Mouse (Mus musculus) CD4-positive, CD25-positive, alpha-beta regulatory T cell (primary cell): ENCODE measurements around the gene Itpripl2. TPM values are rescaled to one million over a fixed set of nuclear protein-coding genes. Genes with fewer than 3 reads are reported as not detected.

Source experiments
- polyA plus RNA-seq: library from polyadenylated mRNA; unstranded; fragments of 100-300 nt; shearing (Covaris generic); gene quantifications from one replicate; pipeline ENCODE4 v1.2.1, GENCODE M21; 2017

Itpripl2 gene
- 0.74 TPM for polyA plus RNA-seq

DNA sequence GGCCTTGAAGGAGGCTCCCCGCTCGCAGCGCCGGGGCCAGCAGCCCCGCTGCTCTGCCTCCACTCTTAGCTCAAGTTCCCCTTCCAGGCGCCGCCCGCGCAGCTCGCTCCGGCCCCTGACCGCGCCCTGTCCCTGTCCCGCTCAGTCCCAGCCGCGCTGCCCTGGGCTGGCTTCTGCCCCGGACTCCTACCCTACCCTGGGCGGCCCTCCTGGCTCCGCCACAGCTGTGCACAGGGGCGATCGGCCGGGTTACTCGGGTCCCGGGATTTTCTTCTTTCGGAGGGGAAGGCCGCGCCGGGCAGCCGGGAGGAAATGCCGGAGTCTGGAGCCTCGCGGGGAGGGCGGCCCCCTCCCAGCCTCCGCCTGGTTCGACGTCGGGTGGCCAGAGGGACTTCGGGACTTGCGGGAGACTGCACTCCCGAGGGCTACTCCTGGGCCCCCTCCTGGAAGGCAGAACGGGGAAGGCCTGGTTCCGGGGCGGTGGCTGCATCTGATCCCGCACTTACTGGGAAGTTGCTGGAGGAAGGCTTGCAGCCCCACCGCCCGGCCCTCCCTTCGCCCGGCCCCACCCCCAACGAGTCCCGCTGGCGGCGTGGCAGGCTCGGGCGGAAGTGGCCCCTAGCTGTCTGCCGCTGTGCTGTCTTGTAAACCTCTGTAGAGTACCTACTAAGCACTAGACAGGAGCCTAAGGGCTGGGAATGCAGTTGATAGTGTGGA, at the start of gene Itpripl2:
Gene Itpripl2, minus strand, starts transcription at position 545 of the 717 bp plus-strand sequence.

GRCm38 (mm10) chr7:118533178-118533578, 41.4 kb upstream of the Itpripl2 start, which contains the start of gene Coq7:
Gene Coq7, minus strand, starts transcription at chr7:118533356.

DNA sequence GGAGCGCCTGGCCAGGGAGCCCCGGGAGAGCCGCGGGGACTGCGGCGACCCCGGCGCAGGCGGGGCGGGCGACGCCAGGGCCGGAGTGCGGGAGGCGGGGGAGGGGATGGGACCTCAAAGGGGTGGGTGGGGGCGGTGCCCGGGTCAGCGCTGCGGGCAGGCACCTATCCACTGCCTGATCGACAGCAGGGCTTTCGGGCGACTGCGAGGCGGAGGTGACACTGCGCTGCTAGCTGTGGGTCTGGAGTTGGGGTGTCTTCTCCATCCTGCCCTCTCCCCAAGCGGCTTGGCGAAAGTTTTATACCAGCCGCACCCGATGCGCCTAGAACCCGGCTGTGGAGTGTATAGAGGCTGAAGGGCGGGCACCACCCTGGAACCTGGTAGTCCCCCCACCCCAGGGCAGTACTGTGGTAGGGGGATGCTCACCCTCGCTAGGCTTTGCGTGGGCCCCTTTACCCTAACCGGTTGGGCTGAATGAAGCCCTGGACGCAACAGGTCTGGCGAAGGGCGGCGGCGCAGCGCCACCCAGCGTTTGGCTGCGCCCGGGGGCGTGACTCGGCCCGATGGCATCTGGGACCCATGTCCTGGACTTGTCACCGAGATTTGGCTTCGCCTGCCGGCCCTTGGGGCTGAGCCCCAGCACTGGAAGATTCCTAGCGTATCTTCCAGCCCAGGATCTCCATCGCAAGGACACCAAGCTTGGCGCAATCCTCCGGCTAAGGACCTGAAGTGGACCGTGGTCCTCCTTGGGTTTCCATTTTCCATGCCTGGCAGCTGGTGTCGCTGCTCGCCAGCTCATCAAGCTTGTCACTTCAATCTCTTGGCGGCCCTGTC, 43.4 kb downstream of the Itpripl2 start, which contains the start of gene Syt17:
Gene Syt17, minus strand, starts transcription at position 89 of the 834 bp plus-strand sequence.

Other genes starting within 250 kb of the Itpripl2 start
- 54.5 TPM for gene Smg1, start 248.3 kb downstream of the Itpripl2 start, polyA plus RNA-seq
- gene Syt17, start 43.8 kb downstream of the Itpripl2 start, polyA plus RNA-seq, result 0.92 TPM
- 10.5 TPM for gene Coq7, start 41.4 kb upstream of the Itpripl2 start, polyA plus RNA-seq
- 0.05 TPM for gene Tmc7, start 92.8 kb upstream of the Itpripl2 start, polyA plus RNA-seq
- gene Tmc5, start 105.3 kb upstream of the Itpripl2 start, polyA plus RNA-seq, result not detected
- 52.1 TPM for gene Gde1, start 213.8 kb upstream of the Itpripl2 start, polyA plus RNA-seq
- 6.0 TPM for gene Ccp110, start 220.6 kb upstream of the Itpripl2 start, polyA plus RNA-seq
- 98.1 TPM for gene Vps35l, start 248.3 kb upstream of the Itpripl2 start, polyA plus RNA-seq